Mouse (Mus musculus): Measurements from ENCODE around the gene Gm12216.

Gene Gm12216

GRCm38 (mm10) chr11:53821230-53821944 lies 37.7 kb downstream of the Gm12216 start:
- DNase-seq = no peak

GRCm38 (mm10) chr11:53820516-53821170 lies 38.4 kb downstream of the Gm12216 start:
- DNase-seq = no peak

- no peak for DNase-seq
These were observed 39.5 kb downstream of the Gm12216 start for GRCm38 (mm10) chr11:53819511-53819910.

- DNase-seq = no peak
These were observed 40.3 kb downstream of the Gm12216 start for GRCm38 (mm10) chr11:53818794-53819193.

- peak; percentile 28 for DNase-seq
These were observed 42.1 kb downstream of the Gm12216 start for GRCm38 (mm10) chr11:53816841-53817375.

GRCm38 (mm10) chr11:53814810-53815209 lies 44.2 kb downstream of the Gm12216 start:
- no peak for DNase-seq

- no peak for DNase-seq
These were observed 45.8 kb downstream of the Gm12216 start for GRCm38 (mm10) chr11:53813001-53813868.

GRCm38 (mm10) chr11:53811312-53811711 lies 47.7 kb downstream of the Gm12216 start:
- no peak for DNase-seq

- DNase-seq = no peak
These were observed 48.3 kb downstream of the Gm12216 start for GRCm38 (mm10) chr11:53810749-53811148.

- DNase-seq = no peak
These were observed 48.9 kb downstream of the Gm12216 start for GRCm38 (mm10) chr11:53810156-53810555.

- no peak for DNase-seq
These were observed 49.7 kb downstream of the Gm12216 start for GRCm38 (mm10) chr11:53809354-53809753.

GRCm38 (mm10) chr11:53805786-53806185 lies 53.3 kb downstream of the Gm12216 start:
- no peak for DNase-seq

- no peak for DNase-seq
These were observed 54.3 kb downstream of the Gm12216 start for GRCm38 (mm10) chr11:53804569-53805344.

- DNase-seq = no peak
These were observed 55.6 kb downstream of the Gm12216 start for GRCm38 (mm10) chr11:53803494-53803893.

GRCm38 (mm10) chr11:53803093-53803492 lies 56.0 kb downstream of the Gm12216 start:
- no peak for DNase-seq

- DNase-seq = no peak
These were observed 58.1 kb downstream of the Gm12216 start for GRCm38 (mm10) chr11:53800975-53801374.

GRCm38 (mm10) chr11:53800036-53800435 lies 59.0 kb downstream of the Gm12216 start:
- DNase-seq = no peak

GRCm38 (mm10) chr11:53798041-53798711 lies 60.9 kb downstream of the Gm12216 start:
- no peak for DNase-seq

- no peak for DNase-seq
These were observed 61.6 kb downstream of the Gm12216 start for GRCm38 (mm10) chr11:53797386-53797920.

GRCm38 (mm10) chr11:53796409-53797151 lies 62.5 kb downstream of the Gm12216 start:
- DNase-seq = no peak

- no peak for DNase-seq
These were observed 63.2 kb downstream of the Gm12216 start for GRCm38 (mm10) chr11:53795813-53796212.
